Mouse (Mus musculus): Measurements from ENCODE around the gene Folh1. TPM values are rescaled to one million over a fixed set of nuclear protein-coding genes. Genes with fewer than 3 reads are reported as not detected.
"Not testable (repeated sequence)": the region's sequence is repeated elsewhere in the genome, so short reads cannot be mapped to it uniquely, and the experiment has no call there.

Gene Folh1
- polyA plus RNA-seq (2011; ENCODE audit: insufficient read length, low read depth, missing spikeins), result 0.25 TPM in 1 of 2 replicates, not detected in the other

- TF ChIP-seq POLR2A (IDR thresholded peaks at IDR 0.05; ENCODE audit: low read depth, low read length) (no peak), CTCF (IDR thresholded peaks at IDR 0.05; ENCODE audit: borderline replicate concordance, insufficient read depth, low read length) (no peak)
- Histone ChIP-seq H3K4me3 (ENCODE audit: insufficient read depth, low read length) (no peak within 1 kb of the TSS), H3K27ac (ENCODE audit: insufficient read depth, low read length) (no peak within 1 kb of the TSS), H3K4me1 (ENCODE audit: control insufficient read depth, insufficient read depth, low read length) (no peaks in the 10 kb centered on the region)
Observed at GRCm38 (mm10) chr7:86775617-86776325, at the start of gene Folh1. TSS of gene Folh1 (minus strand) at chr7:86775943.

DNA sequence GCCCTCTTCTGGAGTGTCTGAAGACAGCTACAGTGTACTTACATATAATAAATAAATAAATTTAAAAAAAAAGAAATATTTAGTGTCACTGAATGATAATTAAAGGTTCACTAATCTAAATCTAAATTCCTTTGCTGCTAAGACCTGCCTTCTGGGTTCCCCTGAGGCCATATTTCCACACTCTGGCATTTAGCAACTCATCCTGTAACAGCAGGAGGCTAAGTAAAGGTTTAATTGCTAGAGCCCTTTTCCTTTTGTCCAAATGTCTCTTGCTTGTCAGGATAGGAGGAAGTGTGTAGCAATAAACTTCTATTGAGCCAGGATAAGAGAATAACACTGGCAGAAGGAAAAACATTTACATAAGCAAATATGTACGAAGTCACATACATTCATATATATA is 40.7 kb upstream of the Folh1 start:
- TF ChIP-seq CTCF (IDR thresholded peaks at IDR 0.05; ENCODE audit: borderline replicate concordance, insufficient read depth, low read length), result no peak
- TF ChIP-seq POLR2A (IDR thresholded peaks at IDR 0.05; ENCODE audit: low read depth, low read length), result no peak
- no peak overlapping the region for H3K27ac ChIP-seq (ENCODE audit: insufficient read depth, low read length)
- H3K4me1 ChIP-seq (ENCODE audit: control insufficient read depth, insufficient read depth, low read length), result no peaks in the 10 kb centered on the region
- H3K4me3 ChIP-seq (ENCODE audit: insufficient read depth, low read length), result no peak overlapping the region

- not testable (repeated sequence) for H3K4me1 ChIP-seq (ENCODE audit: control insufficient read depth, insufficient read depth, low read length); H3K4me3 ChIP-seq (ENCODE audit: insufficient read depth, low read length); H3K27ac ChIP-seq (ENCODE audit: insufficient read depth, low read length)
Observed at GRCm38 (mm10) chr7:86815716-86816115, 40.0 kb upstream of the Folh1 start.

DNA sequence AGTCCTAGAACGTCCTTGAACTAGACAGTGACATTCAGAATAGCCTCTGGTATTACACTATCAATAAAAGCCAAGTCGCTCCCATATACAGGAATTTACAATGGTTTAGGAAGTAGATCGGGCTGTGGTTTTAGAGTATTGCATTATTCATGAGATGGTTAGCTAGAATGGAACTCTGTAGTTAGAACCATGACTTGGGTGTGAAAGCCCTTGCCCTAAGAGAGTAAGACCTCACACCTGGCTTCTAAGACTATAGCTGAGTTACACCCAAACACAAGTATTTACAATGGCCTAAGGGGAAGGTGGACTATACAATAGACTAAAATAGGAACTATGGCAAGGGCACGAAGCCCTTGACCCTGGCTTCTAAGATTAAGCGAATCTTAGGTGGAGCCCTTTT is 39.5 kb upstream of the Folh1 start:
- H3K4me1 ChIP-seq (ENCODE audit: control insufficient read depth, insufficient read depth, low read length); H3K4me3 ChIP-seq (ENCODE audit: insufficient read depth, low read length); H3K27ac ChIP-seq (ENCODE audit: insufficient read depth, low read length): not testable (repeated sequence)

DNA sequence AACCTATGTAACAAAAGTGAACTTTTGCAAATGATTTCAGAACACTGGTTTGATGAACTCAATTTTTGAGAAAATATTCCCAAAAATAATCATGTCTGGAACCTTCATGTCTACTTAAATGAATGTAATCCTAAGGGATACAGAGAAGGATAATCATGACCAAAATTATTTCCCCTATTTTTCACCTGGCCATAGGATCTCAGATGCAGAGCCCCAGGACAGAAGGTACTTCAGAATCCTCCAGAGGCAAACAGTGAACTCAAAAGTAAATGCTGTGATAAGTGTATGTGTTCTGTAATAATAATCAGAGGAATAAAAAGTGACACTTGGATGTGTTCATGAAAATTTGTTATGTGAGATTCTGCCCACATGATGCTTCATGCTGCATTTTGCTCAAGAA is 19.0 kb upstream of the Folh1 start, which contains the start of gene Vmn2r77:
Gene Vmn2r77, plus strand, starts transcription at position 301 of the 400 bp plus-strand sequence.
- Histone ChIP-seq H3K27ac (ENCODE audit: insufficient read depth, low read length) (no peak within 1 kb of the TSS), H3K4me3 (ENCODE audit: insufficient read depth, low read length) (no peak within 1 kb of the TSS), H3K4me1 (ENCODE audit: control insufficient read depth, insufficient read depth, low read length) (no peaks in the 10 kb centered on the region)
- TF ChIP-seq CTCF (IDR thresholded peaks at IDR 0.05; ENCODE audit: borderline replicate concordance, insufficient read depth, low read length), result no peak
- TF ChIP-seq POLR2A (IDR thresholded peaks at IDR 0.05; ENCODE audit: low read depth, low read length), result no peak

GRCm38 (mm10) chr7:86771621-86772020 is 4.1 kb downstream of the Folh1 start:
- H3K4me3 ChIP-seq (ENCODE audit: insufficient read depth, low read length), result no peak overlapping the region
- no peak overlapping the region for H3K27ac ChIP-seq (ENCODE audit: insufficient read depth, low read length)
- TF ChIP-seq POLR2A (IDR thresholded peaks at IDR 0.05; ENCODE audit: low read depth, low read length) (no peak), CTCF (IDR thresholded peaks at IDR 0.05; ENCODE audit: borderline replicate concordance, insufficient read depth, low read length) (no peak)
- no peaks in the 10 kb centered on the region for H3K4me1 ChIP-seq (ENCODE audit: control insufficient read depth, insufficient read depth, low read length)

GRCm38 (mm10) chr7:86764628-86765027 is 11.1 kb downstream of the Folh1 start:
- no peak for TF ChIP-seq CTCF (IDR thresholded peaks at IDR 0.05; ENCODE audit: borderline replicate concordance, insufficient read depth, low read length)
- TF ChIP-seq POLR2A (IDR thresholded peaks at IDR 0.05; ENCODE audit: low read depth, low read length), result no peak
- Histone ChIP-seq H3K4me3 (ENCODE audit: insufficient read depth, low read length) (no peak overlapping the region), H3K27ac (ENCODE audit: insufficient read depth, low read length) (no peak overlapping the region), H3K4me1 (ENCODE audit: control insufficient read depth, insufficient read depth, low read length) (no peaks in the 10 kb centered on the region)

DNA sequence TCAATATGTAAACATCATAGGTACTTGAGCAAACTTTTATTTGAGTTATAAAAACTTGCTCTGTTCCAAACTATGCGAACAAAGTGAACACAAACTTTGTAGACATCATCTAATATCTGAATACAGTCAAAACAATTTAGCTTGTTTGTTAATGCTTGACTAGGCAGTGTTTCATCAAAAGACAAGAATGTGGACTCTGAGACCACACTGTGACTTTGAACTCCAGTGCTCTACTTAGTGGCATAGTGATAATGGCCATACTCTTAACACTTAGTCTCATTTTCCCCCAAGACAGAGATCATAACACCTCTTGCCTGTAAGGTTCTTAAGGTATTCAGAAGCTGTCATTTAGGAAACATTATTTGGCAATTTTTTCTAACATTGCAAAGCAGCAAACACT is 15.0 kb downstream of the Folh1 start:
- TF ChIP-seq POLR2A (IDR thresholded peaks at IDR 0.05; ENCODE audit: low read depth, low read length) (no peak), CTCF (IDR thresholded peaks at IDR 0.05; ENCODE audit: borderline replicate concordance, insufficient read depth, low read length) (no peak)
- Histone ChIP-seq H3K27ac (ENCODE audit: insufficient read depth, low read length) (no peak overlapping the region), H3K4me1 (ENCODE audit: control insufficient read depth, insufficient read depth, low read length) (no peaks in the 10 kb centered on the region), H3K4me3 (ENCODE audit: insufficient read depth, low read length) (no peak overlapping the region)

DNA sequence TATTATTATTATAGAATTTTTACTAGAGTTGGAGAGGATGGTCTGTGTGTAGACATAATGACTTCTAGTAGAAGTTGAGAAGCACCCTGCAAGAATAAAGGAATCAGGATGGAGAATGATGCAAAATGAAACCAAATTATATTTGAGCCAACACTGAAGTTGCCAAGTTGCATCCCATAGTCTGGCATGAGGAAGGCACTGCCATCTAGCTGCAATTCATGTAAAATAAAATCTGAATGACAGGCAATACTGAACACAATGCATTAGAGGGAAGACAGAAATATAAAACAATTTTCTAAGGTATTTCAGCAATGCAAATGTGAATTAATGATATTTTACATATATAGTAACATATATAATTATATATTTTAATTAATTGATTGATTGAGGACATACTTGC is 50.7 kb downstream of the Folh1 start:
- TF ChIP-seq POLR2A (IDR thresholded peaks at IDR 0.05; ENCODE audit: low read depth, low read length) (no peak), CTCF (IDR thresholded peaks at IDR 0.05; ENCODE audit: borderline replicate concordance, insufficient read depth, low read length) (no peak)
- H3K4me1 ChIP-seq (ENCODE audit: control insufficient read depth, insufficient read depth, low read length), result no peaks in the 10 kb centered on the region
- no peak overlapping the region for H3K4me3 ChIP-seq (ENCODE audit: insufficient read depth, low read length)
- no peak overlapping the region for H3K27ac ChIP-seq (ENCODE audit: insufficient read depth, low read length)

DNA sequence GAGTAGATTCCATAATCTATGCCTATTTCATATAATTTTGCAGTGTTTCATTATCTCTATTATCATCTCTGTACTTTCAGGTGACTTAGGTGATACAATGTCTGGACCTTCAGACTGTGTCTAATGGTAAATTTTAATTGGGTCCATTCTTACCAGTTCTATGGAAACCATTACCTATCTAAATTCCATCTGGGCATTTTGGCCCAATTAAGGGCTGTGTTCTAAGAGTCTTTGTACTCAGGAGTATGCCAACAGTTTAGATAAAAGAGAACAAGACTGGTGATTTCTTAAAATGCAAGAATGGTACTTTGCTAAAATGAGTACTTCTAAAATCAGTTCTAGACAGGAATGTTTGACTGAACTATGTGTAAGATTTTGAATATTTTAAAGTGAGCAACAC is 87.7 kb downstream of the Folh1 start, which contains the start of gene Olfr292:
Gene Olfr292, plus strand, starts transcription at position 301 of the 400 bp plus-strand sequence.
- Histone ChIP-seq H3K4me3 (ENCODE audit: insufficient read depth, low read length) (no peak within 1 kb of the TSS), H3K27ac (ENCODE audit: insufficient read depth, low read length) (no peak within 1 kb of the TSS), H3K4me1 (ENCODE audit: control insufficient read depth, insufficient read depth, low read length) (no peaks in the 10 kb centered on the region)
- TF ChIP-seq POLR2A (IDR thresholded peaks at IDR 0.05; ENCODE audit: low read depth, low read length) (no peak), CTCF (IDR thresholded peaks at IDR 0.05; ENCODE audit: borderline replicate concordance, insufficient read depth, low read length) (no peak)

Other genes starting within 250 kb of the Folh1 start
- gene Olfr295, start 192.1 kb downstream of the Folh1 start, polyA plus RNA-seq (2011; ENCODE audit: insufficient read length, low read depth, missing spikeins), result not detected in 2 replicates
- gene Olfr294, start 159.3 kb downstream of the Folh1 start, polyA plus RNA-seq (2011; ENCODE audit: insufficient read length, low read depth, missing spikeins), result not detected in 2 replicates
- not detected in 2 replicates for gene Olfr293, start 126.9 kb downstream of the Folh1 start, polyA plus RNA-seq (2011; ENCODE audit: insufficient read length, low read depth, missing spikeins)
- not detected in 2 replicates for gene Olfr292, start 87.6 kb downstream of the Folh1 start, polyA plus RNA-seq (2011; ENCODE audit: insufficient read length, low read depth, missing spikeins)
- gene Vmn2r77, start 19.1 kb upstream of the Folh1 start, polyA plus RNA-seq (2011; ENCODE audit: insufficient read length, low read depth, missing spikeins), result not detected in 2 replicates
- gene Vmn2r78, start 139.2 kb upstream of the Folh1 start, polyA plus RNA-seq (2011; ENCODE audit: insufficient read length, low read depth, missing spikeins), result not detected in 2 replicates
- gene Vmn2r79, start 220.2 kb upstream of the Folh1 start, polyA plus RNA-seq (2011; ENCODE audit: insufficient read length, low read depth, missing spikeins), result not detected in 2 replicates

All from embryonic fibroblast, embryonic 13.5 days (primary cell).